Mouse (Mus musculus) mesoderm, embryonic 11.5 days (tissue): ENCODE data around the gene Mapk3.
A peak's percentile ranks its signal among the peaks of the same experiment; 100 is the strongest.
"Not testable (repeated sequence)": the region's sequence is repeated elsewhere in the genome, so short reads cannot be mapped to it uniquely, and the experiment has no call there.

Experiments used
- DNase-seq: peaks from one replicate; pipeline ENCODE4 v3.0.0-alpha.2; 2012; ENCODE audit warnings: low read depth, low spot score

The Mapk3 gene

DNA sequence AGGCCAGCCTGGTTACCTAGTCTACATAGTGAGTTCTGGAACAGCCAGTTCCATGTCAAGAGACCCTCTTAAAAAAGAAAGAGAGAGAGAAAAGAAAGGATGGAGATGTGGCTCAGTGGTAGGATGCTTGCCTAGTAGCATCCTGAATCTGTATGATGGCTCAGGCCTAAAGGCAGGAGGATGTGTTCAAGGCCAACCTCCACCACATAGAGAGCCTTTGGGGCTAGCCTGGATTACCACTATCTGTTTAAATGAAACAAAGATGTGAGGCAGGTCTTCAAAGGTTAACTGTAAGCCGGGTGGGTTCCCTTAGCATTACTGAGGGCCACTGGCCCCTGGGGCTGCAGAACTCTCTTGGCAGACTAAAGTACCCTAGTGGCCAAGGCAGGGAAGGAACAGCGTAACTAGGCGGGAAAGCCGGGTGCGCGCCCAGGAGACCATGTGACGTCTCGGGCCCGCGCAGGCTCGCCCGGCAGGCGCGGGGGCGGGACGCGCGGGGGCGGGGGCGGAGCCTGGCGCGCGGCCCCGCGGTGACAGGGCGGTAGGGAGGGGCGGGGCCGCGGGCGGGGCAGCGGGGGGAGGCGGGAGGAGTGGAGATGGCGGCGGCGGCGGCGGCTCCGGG, at the start of gene Mapk3:
Mapk3 (plus strand) TSS at position 552 of the 622 bp plus-strand sequence.
- peak; percentile 93 for DNase-seq

DNA sequence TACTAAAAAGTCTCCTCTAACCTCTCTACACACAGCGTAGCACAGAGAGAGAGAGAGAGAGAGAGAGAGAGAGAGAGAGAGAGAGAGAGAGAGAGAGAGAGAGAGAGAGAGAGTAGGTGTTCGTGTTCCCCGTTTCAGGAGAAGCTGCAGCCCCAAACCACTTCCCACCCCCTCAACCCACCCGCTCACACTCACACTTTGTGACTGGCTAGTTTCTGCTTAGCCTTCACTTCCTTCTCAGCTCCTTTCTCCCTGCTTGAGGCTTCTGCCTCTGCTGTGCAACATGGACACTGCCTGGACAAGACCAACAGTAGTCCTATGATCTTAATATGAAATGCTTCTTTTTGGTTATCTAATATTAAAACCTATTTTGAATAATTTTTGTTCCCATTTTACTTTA, 49.1 kb upstream of the Mapk3 start:
- DNase-seq = no peak

- DNase-seq = no peak
Observed at GRCm38 (mm10) chr7:126711910-126712309, 47.5 kb upstream of the Mapk3 start.

DNA sequence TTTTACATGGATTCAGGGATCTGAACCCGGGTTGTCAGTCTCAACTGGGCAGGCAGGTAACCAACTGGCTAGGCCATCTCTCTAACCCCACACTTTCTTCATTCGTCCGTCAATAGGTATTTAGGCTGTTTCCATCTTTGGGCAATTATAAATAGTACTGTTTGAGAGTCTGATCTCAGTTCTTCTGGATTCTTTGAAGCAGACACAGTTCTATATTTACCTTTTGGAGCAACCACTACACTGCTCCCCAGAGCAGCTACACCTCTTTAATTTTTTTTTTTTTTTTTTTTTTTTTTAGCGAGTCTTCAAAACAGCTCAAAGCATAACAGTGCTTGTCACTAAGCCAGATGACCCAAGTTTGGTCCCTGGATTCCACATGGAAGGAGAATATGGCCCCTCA, 43.7 kb upstream of the Mapk3 start:
- no peak for DNase-seq

DNA sequence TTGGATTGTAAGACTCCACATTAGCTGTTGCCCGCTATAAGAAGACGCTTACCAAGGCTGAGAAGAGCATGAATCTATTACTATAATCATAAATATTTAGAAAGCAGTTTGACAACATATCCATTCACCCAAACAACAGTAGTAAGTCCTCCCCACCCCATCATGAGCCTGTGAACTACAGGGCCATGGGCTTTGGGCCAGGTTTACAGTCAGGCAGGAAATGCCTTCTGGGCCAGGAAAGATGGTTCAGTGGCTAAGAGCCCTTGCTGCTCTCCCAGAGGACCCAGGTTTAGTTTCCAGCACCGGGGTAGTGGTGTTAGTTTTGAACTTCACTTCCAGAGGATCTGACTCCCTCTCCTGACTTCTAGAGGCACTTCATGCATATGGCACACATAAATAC, 41.8 kb upstream of the Mapk3 start:
- no peak for DNase-seq

DNA sequence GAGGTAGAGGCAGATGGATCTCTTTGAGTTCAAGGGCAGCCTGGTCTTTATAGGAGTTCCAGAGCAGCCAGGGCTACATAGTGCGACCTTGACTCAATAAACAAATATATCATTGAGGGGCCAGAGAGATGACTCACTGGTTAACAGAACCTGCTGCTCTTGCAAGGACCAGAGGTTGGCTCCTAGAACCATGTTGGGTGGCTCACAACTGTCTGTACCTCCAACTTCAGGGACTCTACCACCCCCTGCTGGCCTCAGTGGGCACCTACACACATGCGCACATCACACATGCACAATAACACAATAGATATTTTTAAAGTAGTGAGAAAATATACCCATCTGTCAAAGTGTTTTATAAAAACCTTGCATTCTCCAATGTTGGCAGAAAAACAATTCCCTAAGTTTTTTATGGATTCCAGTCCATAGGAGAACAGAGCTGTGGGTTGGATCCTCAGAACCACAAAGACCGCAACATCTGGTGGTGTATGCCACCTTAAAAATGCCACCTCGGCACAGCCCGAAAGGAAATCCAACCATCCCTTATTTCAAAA, 40.5 kb upstream of the Mapk3 start:
- DNase-seq = no peak

- DNase-seq = no peak
Observed at GRCm38 (mm10) chr7:126721635-126722034, 37.8 kb upstream of the Mapk3 start.

GRCm38 (mm10) chr7:126725077-126725476, 34.3 kb upstream of the Mapk3 start:
- no peak for DNase-seq

DNA sequence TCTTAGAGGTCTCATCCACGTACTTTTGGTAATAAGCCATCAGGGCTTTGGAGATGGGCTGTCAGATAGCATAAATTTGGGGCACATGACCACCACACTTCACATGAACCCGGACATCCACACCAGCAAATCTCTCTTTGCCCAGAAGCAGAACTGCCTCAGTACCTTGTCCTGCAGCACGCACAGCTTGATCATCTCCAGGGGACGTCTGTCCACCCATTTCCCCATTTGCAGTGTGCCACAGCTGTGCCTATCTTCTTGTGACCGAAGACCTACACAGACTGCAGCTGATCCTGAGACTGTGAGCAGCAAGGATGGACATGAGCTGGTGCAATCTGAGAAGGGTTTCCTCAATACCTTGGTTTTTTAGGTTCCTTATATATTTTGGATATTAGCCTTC, 33.7 kb upstream of the Mapk3 start:
- DNase-seq = no peak

DNA sequence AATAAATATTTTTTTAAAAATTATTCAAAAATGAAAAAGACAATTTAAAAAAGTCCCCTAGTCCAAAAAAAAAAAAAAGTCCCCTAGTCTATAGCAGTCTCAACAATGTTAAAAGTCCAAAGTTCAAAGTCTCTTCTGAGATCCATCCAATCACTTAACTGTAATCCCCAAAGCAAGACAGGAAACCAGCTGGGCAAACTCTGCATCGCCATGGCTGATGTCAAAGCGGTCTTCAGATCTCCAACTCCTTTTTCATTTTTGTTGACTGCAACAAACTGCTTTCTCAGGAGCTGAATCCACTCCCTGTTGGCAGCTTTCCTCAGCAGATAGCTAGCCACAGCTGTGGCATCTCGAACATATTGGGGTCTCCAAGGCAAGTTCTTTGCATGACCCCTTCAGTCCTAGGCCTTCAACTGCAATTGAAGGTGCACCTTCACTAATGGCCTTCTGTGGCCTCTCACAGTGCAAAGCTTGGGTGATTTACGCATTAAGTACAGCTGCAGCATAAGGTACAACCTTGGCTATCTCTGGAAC, 29.1 kb upstream of the Mapk3 start:
- not testable (repeated sequence) for DNase-seq

GRCm38 (mm10) chr7:126736122-126736521, 23.3 kb upstream of the Mapk3 start:
- no peak for DNase-seq

GRCm38 (mm10) chr7:126739551-126739950, 19.9 kb upstream of the Mapk3 start:
- DNase-seq = no peak

- no peak for DNase-seq
Observed at GRCm38 (mm10) chr7:126740132-126740735, 19.2 kb upstream of the Mapk3 start.

DNA sequence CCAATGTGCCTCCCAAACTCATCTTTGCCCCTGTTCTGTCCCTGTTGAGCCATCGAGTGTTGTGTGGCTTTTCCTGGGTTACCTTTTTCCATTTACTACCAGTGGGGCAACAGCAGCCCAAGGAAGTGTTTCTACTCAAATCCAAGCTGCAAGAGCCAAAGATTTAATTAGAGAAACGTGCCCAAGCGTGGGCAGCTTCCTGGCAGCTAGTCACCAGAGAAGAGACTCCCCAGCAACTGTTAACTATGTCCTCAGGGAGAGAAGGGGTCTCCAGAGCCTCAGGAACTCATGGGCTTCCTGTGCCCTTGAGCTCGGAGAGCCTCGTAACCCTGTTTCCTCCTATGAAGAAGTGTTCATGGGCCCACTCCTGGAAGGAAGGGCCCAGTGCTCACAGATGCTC, 18.4 kb upstream of the Mapk3 start:
- no peak for DNase-seq

DNA sequence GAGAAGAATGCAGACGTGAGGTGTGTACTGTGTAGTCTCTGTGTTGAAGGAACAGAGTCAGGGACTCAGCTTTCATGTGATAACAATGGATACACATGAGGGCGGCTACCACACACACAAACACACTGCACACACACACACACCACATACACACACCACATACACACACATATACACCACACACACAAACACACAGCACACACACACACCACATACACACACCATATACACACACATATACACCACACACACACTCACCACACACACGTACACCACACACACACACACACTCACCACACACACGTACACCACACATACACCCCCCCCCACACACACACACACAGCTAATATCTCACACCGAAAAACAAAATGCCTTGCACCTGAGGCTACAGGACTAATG, 17.9 kb upstream of the Mapk3 start:
- DNase-seq = no peak

- no peak for DNase-seq
Observed at GRCm38 (mm10) chr7:126741964-126742482, 17.4 kb upstream of the Mapk3 start.

DNA sequence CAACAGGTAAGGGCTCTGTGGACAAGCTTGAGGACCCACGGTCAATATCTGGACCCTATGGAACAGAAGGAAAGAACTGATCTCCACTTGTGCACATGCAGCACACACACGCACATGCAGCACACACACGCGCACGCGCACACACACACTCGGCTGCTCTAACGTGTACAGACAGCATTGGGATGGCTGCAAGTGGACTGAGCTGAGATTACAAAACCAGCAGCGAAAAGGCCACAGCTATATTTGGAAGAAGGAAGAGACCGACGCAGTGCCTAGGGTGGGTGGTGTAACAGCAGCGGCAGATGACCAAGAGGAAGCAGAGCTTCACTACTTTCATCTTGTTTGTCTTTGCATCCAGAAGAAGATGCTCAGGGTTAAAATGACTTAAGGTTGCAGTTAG, 13.3 kb upstream of the Mapk3 start:
- DNase-seq = no peak

DNA sequence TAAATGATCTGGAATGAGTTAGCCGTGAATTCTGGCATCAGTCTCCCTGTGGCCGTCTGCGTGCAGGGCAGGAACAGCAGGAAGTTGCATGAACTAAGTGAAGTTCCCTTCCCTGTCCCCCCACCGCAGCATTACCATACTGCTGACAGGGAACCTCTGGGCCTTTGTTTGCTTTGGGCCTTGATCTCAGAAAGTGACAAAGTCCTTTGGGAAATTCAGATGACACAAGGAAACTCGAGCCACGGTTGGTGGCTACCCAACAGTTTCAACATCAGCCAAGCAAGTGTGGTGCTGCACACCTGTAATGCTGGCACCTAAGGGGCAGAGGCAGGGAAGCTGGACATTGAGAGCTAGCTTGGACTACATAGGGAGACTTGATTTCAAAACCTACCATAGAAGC, 12.6 kb upstream of the Mapk3 start:
- no peak for DNase-seq

- DNase-seq = no peak
Observed at GRCm38 (mm10) chr7:126748824-126749223, 10.6 kb upstream of the Mapk3 start.

DNA sequence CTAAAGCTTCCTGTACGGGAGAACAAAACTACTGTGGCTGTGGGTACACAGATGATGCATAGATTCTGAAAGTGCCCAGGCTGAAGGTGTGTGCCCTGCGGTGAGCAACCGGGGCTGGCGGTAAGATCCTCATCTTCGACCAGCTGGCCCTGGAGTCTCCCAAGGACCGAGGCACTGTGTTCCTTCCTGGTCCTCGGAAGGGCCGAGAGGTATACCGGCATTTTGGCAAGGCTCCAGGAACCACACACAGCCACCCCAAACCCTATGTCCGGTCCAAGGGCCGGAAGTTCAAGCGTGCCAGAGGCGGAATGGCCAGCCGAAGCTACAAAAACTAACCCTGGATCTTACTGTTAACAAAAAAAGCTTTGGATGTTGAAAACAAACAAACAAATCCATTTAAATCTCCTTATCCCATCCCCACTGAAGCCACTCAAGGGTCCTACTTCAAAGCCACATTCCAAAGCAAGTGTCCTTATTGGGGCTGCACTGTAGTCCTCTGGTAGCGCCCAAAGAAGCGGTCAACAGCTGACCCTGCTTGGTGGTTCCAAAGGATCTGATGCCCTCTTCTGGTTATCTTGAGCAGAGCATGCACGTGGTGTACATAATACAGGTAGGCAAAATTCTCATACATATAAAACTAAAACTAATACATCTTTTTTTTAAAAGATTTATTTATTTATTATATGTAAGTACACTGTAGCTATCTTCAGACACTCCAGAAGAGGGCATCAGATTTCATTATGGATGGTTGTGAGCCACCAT, 9.6 kb upstream of the Mapk3 start:
- DNase-seq = no peak

DNA sequence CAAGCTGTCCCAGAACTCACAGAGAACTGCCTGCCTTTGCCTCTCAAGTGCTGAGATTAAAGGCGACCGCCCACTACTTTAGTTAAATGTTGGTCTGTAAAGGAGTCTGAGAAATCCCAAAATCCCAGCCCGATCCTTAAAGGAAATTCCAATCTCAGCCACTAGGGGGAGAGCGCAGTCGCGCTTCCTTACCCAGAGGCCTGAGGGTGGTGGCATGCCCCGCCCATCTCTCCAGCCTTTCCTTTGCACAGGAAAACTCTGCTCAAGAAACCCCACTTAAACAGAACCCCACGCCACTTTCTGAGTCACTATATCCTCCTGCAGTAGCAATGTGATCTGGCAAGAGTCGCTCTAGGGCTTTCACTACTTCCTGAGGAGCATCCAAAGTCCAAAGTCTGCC, 4.5 kb upstream of the Mapk3 start:
- peak; percentile 89 for DNase-seq

- no peak for DNase-seq
Observed at GRCm38 (mm10) chr7:126758539-126758938, 862 bp upstream of the Mapk3 start.
